Mouse (Mus musculus) myocyte (in vitro differentiated cells): ENCODE measurements around the gene Msantd2. TPM values are rescaled to one million over a fixed set of nuclear protein-coding genes. Genes with fewer than 3 reads are reported as not detected.

Source experiments
- H3K27me3 ChIP-seq: one replicate; pipeline ENCODE4 v1.6.1; 2011; ENCODE audit not compliant: control insufficient read depth, insufficient read depth, insufficient read length
- H3K36me3 ChIP-seq: one replicate; pipeline ENCODE4 v1.6.1; 2011; ENCODE audit not compliant: control insufficient read depth, insufficient read depth
- H3K4me2 ChIP-seq: one replicate; pipeline ENCODE4 v1.6.1; 2011; ENCODE audit warnings: low read depth, control low read depth
- H3K4me3 ChIP-seq: one replicate; pipeline ENCODE4 v1.5.1; 2011; ENCODE audit warnings: mild to moderate bottlenecking, control low read depth, moderate library complexity
- H3K79me2 ChIP-seq: one replicate; pipeline ENCODE4 v1.6.1; 2011; ENCODE audit not compliant: control insufficient read depth, insufficient read depth
- H3ac ChIP-seq: one replicate; pipeline ENCODE4 v1.6.1; 2011; ENCODE audit not compliant: control insufficient read depth, insufficient read length
- CEBPB ChIP-seq: IDR thresholded peaks from 2 replicates; pipeline ENCODE4 v1.6.1; 2011; ENCODE audit warnings: mild to moderate bottlenecking, moderate library complexity; ENCODE audit not compliant: poor library complexity, insufficient read depth, severe bottlenecking
- E2F4 ChIP-seq: IDR thresholded peaks from one replicate; pipeline ENCODE4 v1.6.1; 2011; ENCODE audit warnings: mild to moderate bottlenecking, control low read depth, moderate library complexity; ENCODE audit not compliant: insufficient read depth
- MAX ChIP-seq: IDR thresholded peaks from one replicate; pipeline ENCODE4 v1.6.1; 2011; ENCODE audit warnings: low read depth, mild to moderate bottlenecking, control low read depth
- MYOD1 ChIP-seq, 3 experiments: IDR thresholded peaks; one replicate each; pipeline ENCODE4 v1.6.1; 2011; ENCODE audit warnings: control low read depth in 2 of 3, low read depth in 2 of 3, mild to moderate bottlenecking in 2 of 3, moderate library complexity in 1 of 3; ENCODE audit not compliant: insufficient read length in 2 of 3, control insufficient read depth in 1 of 3
- MYOG ChIP-seq, 3 experiments: IDR thresholded peaks; one replicate each; pipeline ENCODE4 v1.6.1; 2011; ENCODE audit warnings: control low read depth in 2 of 3, low read depth in 2 of 3, mild to moderate bottlenecking in 2 of 3; ENCODE audit not compliant: insufficient read length in 2 of 3, control insufficient read depth in 1 of 3, insufficient read depth in 1 of 3
- POLR2A ChIP-seq: IDR thresholded peaks from one replicate; pipeline ENCODE4 v1.6.1; 2011; ENCODE audit warnings: low read depth, mild to moderate bottlenecking, control low read depth, moderate library complexity; ENCODE audit not compliant: insufficient read length
- POLR2AphosphoS2 ChIP-seq: IDR thresholded peaks from one replicate; pipeline ENCODE4 v1.6.1; 2011; ENCODE audit warnings: low read depth, control low read depth; ENCODE audit not compliant: insufficient read length
- REST ChIP-seq: IDR thresholded peaks from one replicate; pipeline ENCODE4 v1.6.1; 2011; ENCODE audit warnings: mild to moderate bottlenecking, control low read depth, moderate library complexity; ENCODE audit not compliant: insufficient read depth, insufficient read length
- SRF ChIP-seq: IDR thresholded peaks from one replicate; pipeline ENCODE4 v1.6.1; 2011; ENCODE audit warnings: low read depth; ENCODE audit not compliant: control insufficient read depth, insufficient read length
- TCF12 ChIP-seq: IDR thresholded peaks from one replicate; pipeline ENCODE4 v1.6.1; 2011; ENCODE audit warnings: mild to moderate bottlenecking, control low read depth; ENCODE audit not compliant: poor library complexity, insufficient read depth, severe bottlenecking
- TCF3 ChIP-seq: IDR thresholded peaks from one replicate; pipeline ENCODE4 v1.6.1; 2011; ENCODE audit warnings: low read depth, control low read depth; ENCODE audit not compliant: insufficient read length
- USF1 ChIP-seq: IDR thresholded peaks from one replicate; pipeline ENCODE4 v1.6.1; 2011; ENCODE audit warnings: low read depth, mild to moderate bottlenecking, control low read depth, moderate library complexity
- polyA plus RNA-seq: library from polyadenylated mRNA; unstranded; fragments of >200 nt; fragmentation: generic; extraction: Trizol; gene quantifications from one replicate; pipeline ENCODE4 v1.2.1, GENCODE M21; 2012; ENCODE audit warnings: missing spikeins

The Msantd2 gene
- polyA plus RNA-seq, 1 experiment, result 4.0 TPM

- TF ChIP-seq TCF12, result no peak
- TF ChIP-seq E2F4, result no peak
- TF ChIP-seq USF1, result no peak
- TF ChIP-seq CEBPB, result no peak
- no peak for TF ChIP-seq MYOD1 (IDR thresholded peaks at IDR 0.05; ENCODE audit: control insufficient read depth in 1 of 3, insufficient read length in 2 of 3, low read depth in 2 of 3)
- TF ChIP-seq SRF, result no peak
- no peak for TF ChIP-seq REST
- TF ChIP-seq POLR2AphosphoS2, result no peak
- no peak for TF ChIP-seq MAX
- no peak for TF ChIP-seq TCF3
- no peak for TF ChIP-seq POLR2A
- TF ChIP-seq MYOG (IDR thresholded peaks at IDR 0.05; ENCODE audit: control insufficient read depth in 1 of 3, insufficient read depth in 1 of 3, insufficient read length in 2 of 3, low read depth in 2 of 3), result no peak
These were observed 23.0 kb downstream of the Msantd2 start for GRCm38 (mm10) chr9:37512097-37512496.

GRCm38 (mm10) chr9:37514456-37514855 is 25.3 kb downstream of the Msantd2 start:
- no peak overlapping the region for H3K4me2 ChIP-seq
- no peak overlapping the region for H3K4me3 ChIP-seq
- H3K27me3 ChIP-seq, result no peaks in the 10 kb centered on the region
- TF ChIP-seq E2F4 (no peak), MYOG (IDR thresholded peaks at IDR 0.05; ENCODE audit: control insufficient read depth in 1 of 3, insufficient read depth in 1 of 3, insufficient read length in 2 of 3, low read depth in 2 of 3) (no peak), USF1 (no peak), CEBPB (no peak), TCF12 (no peak), POLR2A (no peak), MAX (no peak), SRF (no peak), MYOD1 (IDR thresholded peaks at IDR 0.05; ENCODE audit: control insufficient read depth in 1 of 3, insufficient read length in 2 of 3, low read depth in 2 of 3) (no peak), POLR2AphosphoS2 (no peak), REST (no peak), TCF3 (no peak)
- no peak overlapping the region for H3ac ChIP-seq
- H3K36me3 ChIP-seq, result peaks cover 4% of the 10 kb centered on the region
- H3K79me2 ChIP-seq, result peaks cover 19% of the 10 kb centered on the region

More at GRCm38 (mm10) chr9:37512097-37512496, 23.0 kb downstream of the Msantd2 start:
- Histone ChIP-seq H3ac (no peak overlapping the region), H3K27me3 (no peaks in the 10 kb centered on the region), H3K4me2 (no peak overlapping the region), H3K36me3 (no peaks in the 10 kb centered on the region), H3K4me3 (no peak overlapping the region), H3K79me2 (peaks cover 24% of the 10 kb centered on the region)

- Histone ChIP-seq H3K4me2 (no peak overlapping the region), H3K4me3 (no peak overlapping the region), H3ac (no peak overlapping the region), H3K27me3 (no peaks in the 10 kb centered on the region), H3K79me2 (peaks cover 6% of the 10 kb centered on the region), H3K36me3 (peaks cover 12% of the 10 kb centered on the region)
- TF ChIP-seq TCF12, result no peak
- no peak for TF ChIP-seq TCF3
- TF ChIP-seq POLR2AphosphoS2, result no peak
These were observed 28.3 kb downstream of the Msantd2 start for GRCm38 (mm10) chr9:37517467-37517866.

GRCm38 (mm10) chr9:37518991-37519390 is 29.9 kb downstream of the Msantd2 start:
- Histone ChIP-seq H3K27me3 (no peaks in the 10 kb centered on the region), H3K4me3 (no peak overlapping the region), H3K4me2 (no peak overlapping the region), H3ac (no peak overlapping the region), H3K36me3 (peaks cover 16% of the 10 kb centered on the region), H3K79me2 (peaks cover 6% of the 10 kb centered on the region)
- TF ChIP-seq CEBPB (no peak), MAX (no peak), TCF3 (no peak), REST (no peak), POLR2AphosphoS2 (no peak), TCF12 (no peak), USF1 (no peak), MYOD1 (IDR thresholded peaks at IDR 0.05; ENCODE audit: control insufficient read depth in 1 of 3, insufficient read length in 2 of 3, low read depth in 2 of 3) (no peak), E2F4 (no peak), MYOG (IDR thresholded peaks at IDR 0.05; ENCODE audit: control insufficient read depth in 1 of 3, insufficient read depth in 1 of 3, insufficient read length in 2 of 3, low read depth in 2 of 3) (no peak), SRF (no peak)

- TF ChIP-seq MYOD1 (IDR thresholded peaks at IDR 0.05; ENCODE audit: control insufficient read depth in 1 of 3, insufficient read length in 2 of 3, low read depth in 2 of 3) (no peak), TCF3 (no peak)
- Histone ChIP-seq H3K27me3 (no peaks in the 10 kb centered on the region), H3ac (no peak overlapping the region), H3K36me3 (peaks cover 16% of the 10 kb centered on the region), H3K4me2 (no peak overlapping the region), H3K4me3 (no peak overlapping the region), H3K79me2 (peaks cover 3% of the 10 kb centered on the region)
These were observed 30.9 kb downstream of the Msantd2 start for GRCm38 (mm10) chr9:37519995-37520394.
